Mouse (Mus musculus) left cerebral cortex, postnatal 10 days (tissue): Measurements from ENCODE around the gene Gpd2. TPM values are rescaled to one million over a fixed set of nuclear protein-coding genes. Genes with fewer than 3 reads are reported as not detected.

Experiments used
- DNase-seq, 2 experiments: peaks; one replicate each; pipeline ENCODE4 v3.0.0; 2021 to 2022; ENCODE audit warnings: low spot score in 2 of 2, mixed read lengths in 1 of 2; ENCODE audit errors: extremely low spot score in 1 of 2
- intact Hi-C: fragments of 180-260 bp; cut with DNase I; formaldehyde crosslinking; loops from one replicate; pipeline ENCODE4 v1.15.1; 2025
- total RNA-seq, 2 experiments: library from RNA; stranded (reverse); gene quantifications; 2 replicates each; pipeline ENCODE4 v1.2.3; 2021

Gene Gpd2
- total RNA-seq, 2 experiments from 2014 or later = 109 to 120 TPM

- intact Hi-C loops = no loop called here
- DNase-seq = no peak
Measured at GRCm38 (mm10) chr2:57353722-57354432, 116.4 kb downstream of the Gpd2 start.

GRCm38 (mm10) chr2:57354848-57355247 is 117.4 kb downstream of the Gpd2 start:
- intact Hi-C loops = no loop called here
- DNase-seq = no peak

- DNase-seq = no peak
- intact Hi-C loops = no loop called here
Measured at GRCm38 (mm10) chr2:57356222-57356822, 118.9 kb downstream of the Gpd2 start.

GRCm38 (mm10) chr2:57362503-57362902 is 125.1 kb downstream of the Gpd2 start:
- intact Hi-C loops = no loop called here

GRCm38 (mm10) chr2:57374647-57375046 is 137.2 kb downstream of the Gpd2 start:
- no peak for DNase-seq
- intact Hi-C loops = loop anchor here (10.0 kb wide), 4 partner anchors 240 to 1260 kb away; no protein-coding TSS in a partner anchor

More at GRCm38 (mm10) chr2:57362503-57362902, 125.1 kb downstream of the Gpd2 start:
- DNase-seq = no peak

- intact Hi-C loops = loop anchor here (10.0 kb wide), 4 partner anchors 240 to 1260 kb away; no protein-coding TSS in a partner anchor
- DNase-seq = no peak
Measured at GRCm38 (mm10) chr2:57375138-57375837, 137.9 kb downstream of the Gpd2 start.

GRCm38 (mm10) chr2:57378147-57378889 is 140.9 kb downstream of the Gpd2 start:
- DNase-seq = no peak
- intact Hi-C loops = loop anchor here (10.0 kb wide), 4 partner anchors 236 to 1264 kb away; no protein-coding TSS in a partner anchor

GRCm38 (mm10) chr2:57384625-57385024 is 147.2 kb downstream of the Gpd2 start:
- DNase-seq = no peak
- intact Hi-C loops = no loop called here

GRCm38 (mm10) chr2:57387816-57388215 is 150.4 kb downstream of the Gpd2 start:
- no peak for DNase-seq
- intact Hi-C loops = no loop called here

- intact Hi-C loops = no loop called here
- DNase-seq = no peak
Measured at GRCm38 (mm10) chr2:57395071-57395470, 157.6 kb downstream of the Gpd2 start.

GRCm38 (mm10) chr2:57396061-57396460 is 158.6 kb downstream of the Gpd2 start:
- DNase-seq = no peak
- intact Hi-C loops = no loop called here

- intact Hi-C loops = no loop called here
- DNase-seq = no peak
Measured at GRCm38 (mm10) chr2:57397727-57398126, 160.3 kb downstream of the Gpd2 start.

- intact Hi-C loops = no loop called here
- DNase-seq = no peak
Measured at GRCm38 (mm10) chr2:57407414-57408019, 170.1 kb downstream of the Gpd2 start.

GRCm38 (mm10) chr2:57408413-57408812 is 171.0 kb downstream of the Gpd2 start:
- intact Hi-C loops = no loop called here
- no peak for DNase-seq

GRCm38 (mm10) chr2:57411551-57411950 is 174.1 kb downstream of the Gpd2 start:
- no peak for DNase-seq
- intact Hi-C loops = no loop called here

GRCm38 (mm10) chr2:57414550-57415160 is 177.2 kb downstream of the Gpd2 start:
- intact Hi-C loops = no loop called here

GRCm38 (mm10) chr2:57416711-57417110 is 179.3 kb downstream of the Gpd2 start:
- intact Hi-C loops = no loop called here
- no peak for DNase-seq

More at GRCm38 (mm10) chr2:57414550-57415160, 177.2 kb downstream of the Gpd2 start:
- no peak for DNase-seq
